Mouse (Mus musculus) limb, embryonic 14.5 days (tissue): ENCODE measurements at regions not wholly inside any gene's neighbourhood (a gene's known extent, or its start where the extent isn't known, plus 50 kb on each side); places are given as distances from the start of the nearest gene placed in this dataset.
A peak's percentile ranks its signal among the peaks of the same experiment; 100 is the strongest.

Source experiments
- ATAC-seq: fragments of 200-750 bp; cut with Nextera tagmentation; 2 replicates; pipeline ENCODE4 v1.8.0; 2017; ENCODE audit warnings: low read depth, moderate number of reproducible peaks, moderate TSS enrichment; ENCODE audit not compliant: low FRiP score
- DNase-seq: peaks from one replicate; pipeline ENCODE4 v3.0.0-alpha.2; 2015; ENCODE audit warnings: low spot score
- H3K27ac ChIP-seq: fragments of 300-500 bp; sonication (generic); replicated peaks from 2 replicates; pipeline ENCODE4 v1.5.1; 2014; ENCODE audit warnings: low read depth, mild to moderate bottlenecking, low read length, moderate library complexity, mixed read lengths
- H3K27me3 ChIP-seq: fragments of 300-500 bp; sonication (generic); 2 replicates; pipeline ENCODE4 v1.6.1; 2014; ENCODE audit warnings: low read length, mixed read lengths; ENCODE audit not compliant: control insufficient read depth, insufficient read depth
- H3K36me3 ChIP-seq: fragments of 300-500 bp; sonication (generic); 2 replicates; pipeline ENCODE4 v1.6.1; 2014; ENCODE audit warnings: mild to moderate bottlenecking, low read length, moderate library complexity, mixed read lengths; ENCODE audit not compliant: control insufficient read depth, insufficient read depth
- H3K4me1 ChIP-seq: fragments of 300-500 bp; sonication (generic); 2 replicates; pipeline ENCODE4 v1.6.1; 2014; ENCODE audit warnings: antibody characterized with exemption, low read length, mixed read lengths; ENCODE audit not compliant: control insufficient read depth, insufficient read depth
- H3K4me2 ChIP-seq: fragments of 300-500 bp; sonication (generic); replicated peaks from 2 replicates; pipeline ENCODE4 v1.6.1; 2014; ENCODE audit warnings: low read depth, mild to moderate bottlenecking, low read length, moderate library complexity; ENCODE audit not compliant: severe bottlenecking
- H3K4me3 ChIP-seq: fragments of 300-500 bp; sonication (generic); replicated peaks from 2 replicates; pipeline ENCODE4 v1.5.1; 2014; ENCODE audit warnings: low read length
- H3K9ac ChIP-seq: fragments of 300-500 bp; sonication (generic); 2 replicates; pipeline ENCODE4 v1.6.1; 2014; ENCODE audit warnings: mild to moderate bottlenecking, low read depth, low read length, moderate library complexity; ENCODE audit not compliant: severe bottlenecking
- H3K9me3 ChIP-seq: fragments of 300-500 bp; sonication (generic); 2 replicates; pipeline ENCODE4 v1.6.1; 2016; ENCODE audit warnings: low read length; ENCODE audit not compliant: control insufficient read depth
- POLR2A ChIP-seq: fragments of 200-500 bp; IDR thresholded peaks from 2 replicates; pipeline ENCODE4 v1.8.0; 2012; ENCODE audit warnings: inconsistent platforms, mild to moderate bottlenecking, moderate library complexity, borderline replicate concordance; ENCODE audit not compliant: insufficient read depth, insufficient read length; ENCODE audit errors: extremely low read depth
- WGBS: fragments of 180-500 bp; shearing (Covaris S2); extraction: QIAGEN DNeasy Blood & Tissue Kit; methylation state at CpG from one replicate; pipeline ENCODE4 v1.1.7; 2014; 5-methylcytosine and 5-hydroxymethylcytosine counted together

DNA sequence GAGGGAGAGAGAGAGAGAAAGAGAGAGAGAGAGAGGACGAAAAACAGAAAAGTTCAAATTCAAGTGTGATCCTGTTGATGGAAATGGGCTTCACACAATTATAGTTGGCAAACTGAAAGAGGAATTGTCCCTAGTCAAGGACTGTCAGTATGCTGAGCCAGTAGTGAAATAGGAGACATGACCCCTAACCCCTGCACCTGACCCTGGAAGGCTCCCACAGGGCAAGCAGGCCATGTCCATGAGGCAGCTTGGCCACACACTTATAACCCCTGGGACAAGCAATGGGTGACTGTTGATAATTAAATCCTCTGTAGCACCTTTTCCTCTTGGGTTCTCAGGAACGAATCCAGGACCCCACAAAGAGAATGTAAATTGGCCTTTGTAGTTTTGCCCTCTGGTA lies 122.1 kb upstream of the Ednrb start:
- no peaks in the 10 kb centered on the region for H3K27me3 ChIP-seq
- H3K9ac ChIP-seq = no peak overlapping the region
- no peak overlapping the region for H3K27ac ChIP-seq
- no peaks in the 10 kb centered on the region for H3K9me3 ChIP-seq
- H3K4me1 ChIP-seq = no peaks in the 10 kb centered on the region
- no peak overlapping the region for H3K4me2 ChIP-seq
- no peaks in the 10 kb centered on the region for H3K36me3 ChIP-seq
- DNase-seq = no peak
- no peak overlapping the region for H3K4me3 ChIP-seq
- no peak for ATAC-seq
- WGBS = 57% methylated on average over 2 of the region's 2 CpGs
- TF ChIP-seq POLR2A = no peak

DNA sequence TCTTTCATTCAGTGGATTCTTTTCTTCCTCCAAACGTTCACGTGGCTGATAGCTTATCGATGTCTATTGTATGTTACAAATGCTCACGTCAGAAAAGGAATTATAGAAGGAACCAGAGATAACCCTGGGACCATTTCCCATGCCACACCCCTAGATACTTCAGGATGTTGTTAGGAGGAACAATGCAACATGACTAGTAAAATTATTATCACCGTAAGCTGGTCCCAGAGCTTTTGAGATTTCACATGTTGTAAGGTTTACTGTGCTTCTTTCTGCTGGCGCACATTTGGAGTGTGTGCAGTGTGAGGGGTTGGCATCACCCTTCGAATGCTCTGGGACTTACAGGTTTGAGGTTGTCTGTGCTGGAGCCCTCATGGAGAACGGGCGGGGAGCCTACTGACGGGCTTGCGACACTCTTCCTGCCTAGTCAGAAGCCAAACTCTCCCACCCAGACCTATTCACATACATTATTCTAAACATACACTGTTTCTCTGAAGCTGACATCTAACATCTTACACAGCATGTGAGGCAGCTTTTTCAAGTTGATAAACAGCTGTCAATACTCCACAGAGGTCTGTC lies 118.2 kb upstream of the Ednrb start:
- WGBS = 82% methylated on average over 11 of the region's 11 CpGs
- Histone ChIP-seq H3K9me3 (no peaks in the 10 kb centered on the region), H3K9ac (no peak overlapping the region), H3K27ac (no peak overlapping the region), H3K4me2 (no peak overlapping the region), H3K27me3 (no peaks in the 10 kb centered on the region), H3K36me3 (no peaks in the 10 kb centered on the region), H3K4me3 (no peak overlapping the region), H3K4me1 (no peaks in the 10 kb centered on the region)
- TF ChIP-seq POLR2A = no peak
- DNase-seq (no peak), ATAC-seq (no peak)

DNA sequence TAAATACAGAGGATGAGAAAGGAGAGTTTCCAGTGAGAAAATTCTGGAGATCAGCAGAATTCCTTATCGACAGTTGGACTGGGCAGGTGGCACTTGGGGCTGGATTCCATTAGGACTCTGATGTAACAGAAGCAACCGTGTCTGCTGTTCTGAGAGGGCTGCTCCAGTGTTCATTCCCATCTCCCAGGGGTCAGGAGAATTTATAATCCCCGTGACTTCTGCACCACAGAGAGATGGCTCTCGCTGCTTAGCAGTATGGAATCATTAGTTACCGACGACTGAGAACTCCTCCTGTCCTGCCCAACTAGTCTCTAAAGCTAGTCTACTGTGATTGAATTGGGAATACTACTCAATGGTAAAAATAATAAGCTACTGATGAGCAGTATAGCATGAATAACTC lies 107.7 kb upstream of the Ednrb start:
- H3K4me3 ChIP-seq = no peak overlapping the region
- no peak overlapping the region for H3K4me2 ChIP-seq
- H3K27me3 ChIP-seq = no peaks in the 10 kb centered on the region
- H3K27ac ChIP-seq = no peak overlapping the region
- DNase-seq (no peak), ATAC-seq (no peak)
- no peak for TF ChIP-seq POLR2A
- H3K9me3 ChIP-seq = no peaks in the 10 kb centered on the region
- no peak overlapping the region for H3K9ac ChIP-seq
- no peaks in the 10 kb centered on the region for H3K4me1 ChIP-seq
- H3K36me3 ChIP-seq = no peaks in the 10 kb centered on the region
- WGBS = 67% methylated on average over 6 of the region's 6 CpGs

- Histone ChIP-seq H3K4me2 (no peak overlapping the region), H3K27ac (no peak overlapping the region), H3K27me3 (no peaks in the 10 kb centered on the region), H3K9ac (no peak overlapping the region), H3K9me3 (no peaks in the 10 kb centered on the region), H3K4me1 (no peaks in the 10 kb centered on the region), H3K4me3 (no peak overlapping the region), H3K36me3 (no peaks in the 10 kb centered on the region)
- WGBS = 47% methylated on average over 6 of the region's 6 CpGs
- peak; percentile 6 for DNase-seq
- ATAC-seq = no peak
- no peak for TF ChIP-seq POLR2A
These were observed 105.7 kb upstream of the Ednrb start for GRCm38 (mm10) chr14:103949950-103950349.

GRCm38 (mm10) chr14:103948026-103948777 lies 104.0 kb upstream of the Ednrb start:
- WGBS = 49% methylated on average over 3 of the region's 3 CpGs
- Histone ChIP-seq H3K9me3 (no peaks in the 10 kb centered on the region), H3K4me2 (no peak overlapping the region), H3K4me1 (no peaks in the 10 kb centered on the region), H3K27ac (no peak overlapping the region), H3K36me3 (no peaks in the 10 kb centered on the region), H3K27me3 (no peaks in the 10 kb centered on the region), H3K4me3 (no peak overlapping the region), H3K9ac (no peak overlapping the region)
- ATAC-seq (no peak), DNase-seq (no peak)
- no peak for TF ChIP-seq POLR2A
